Comparison of ENCODE assay signal across 28 mouse cellular contexts in the genomic region with DNA sequence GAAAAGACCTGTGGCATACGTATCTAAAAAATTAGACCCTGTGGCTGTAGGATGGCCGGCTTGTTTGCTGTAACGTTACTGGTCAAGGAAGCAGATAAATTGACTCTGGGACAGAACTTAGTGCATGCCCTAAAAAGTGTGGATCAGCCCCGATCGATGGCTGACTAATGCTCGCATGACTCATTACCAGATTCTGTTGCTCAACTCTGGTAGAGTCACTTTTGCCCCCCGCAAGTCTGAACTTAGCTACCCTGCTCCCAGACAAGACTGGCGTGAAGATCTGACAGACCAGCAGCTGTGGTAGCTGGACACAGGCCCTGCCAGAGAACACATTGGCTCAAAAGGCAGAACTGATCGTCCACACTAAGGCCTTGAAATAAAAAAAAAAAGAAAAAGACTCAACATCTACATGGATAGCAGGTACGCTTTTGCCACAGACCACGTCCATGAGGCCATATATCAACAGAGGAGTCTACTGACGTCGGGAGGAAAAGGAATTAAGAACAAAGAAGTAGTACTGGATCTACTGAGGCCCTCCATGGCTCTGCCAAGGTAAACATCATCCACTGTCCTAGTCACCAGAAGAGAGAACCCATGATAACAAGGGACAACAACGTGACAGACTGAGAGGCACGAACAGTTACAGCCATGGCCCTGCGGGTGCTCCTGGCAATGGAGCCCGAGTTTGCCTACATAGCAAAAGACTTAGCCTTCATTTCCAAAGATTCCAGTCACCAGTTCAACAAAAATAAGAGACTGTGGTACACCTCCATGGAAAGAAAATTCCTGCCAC. TPM values are rescaled to one million over a fixed set of nuclear protein-coding genes. Genes with fewer than 3 reads are reported as not detected.
DNase-seq lines count a peak whose midpoint lies in the region; ATAC-seq and TF ChIP-seq lines count a peak whose summit lies in the region.
"Had no signal": no experiment of that assay in that cellular context is flagged by ENCODE, and none has a peak within 500 bp of the region (broad histone marks: within the 10 kb centered on the region; RNA-seq: fewer than 3 reads in every experiment).

No protein-coding gene starts in this region.

- 86% methylated on average over 17 of the region's 17 CpGs for WGBS in limb, embryonic 14.5 days
- 88% methylated on average over 17 of the region's 17 CpGs for WGBS in limb, embryonic 10.5 days

- no peak overlapping the region for H3K4me2 ChIP-seq in limb, embryonic 14.5 days (replicated peaks; ENCODE audit: low read depth, low read length, severe bottlenecking)
- no peak overlapping the region for H3K4me2 ChIP-seq in CH12.LX (ENCODE audit: insufficient read depth, low read depth, poor library complexity, severe bottlenecking)
- H3K4me2 ChIP-seq: embryonic facial prominence, embryonic 15.5 days; heart, embryonic 15.5 days; hindbrain, embryonic 14.5 days; liver, embryonic 13.5 days; lung, embryonic 14.5 days; midbrain, embryonic 15.5 days; neural tube, embryonic 13.5 days had no signal

- no peak overlapping the region for H3K27ac ChIP-seq in limb, embryonic 14.5 days (replicated peaks; ENCODE audit: low read depth, low read length)
- no peak overlapping the region for H3K27ac ChIP-seq in limb, embryonic 10.5 days
- no peak overlapping the region for H3K27ac ChIP-seq in CH12.LX (ENCODE audit: insufficient read depth, low read depth)
- H3K27ac ChIP-seq: embryonic facial prominence, embryonic 15.5 days; forebrain, embryonic 10.5 days; heart, embryonic 15.5 days; hindbrain, embryonic 14.5 days; kidney, postnatal 0 days; left cerebral cortex, adult 2 months; liver, embryonic 13.5 days; midbrain, embryonic 15.5 days; neural tube, embryonic 13.5 days had no signal

- no peaks in the 10 kb centered on the region for H3K36me3 ChIP-seq in limb, embryonic 14.5 days (ENCODE audit: control insufficient read depth, insufficient read depth, low read length)
- no peaks in the 10 kb centered on the region for H3K36me3 ChIP-seq in limb, embryonic 10.5 days
- H3K36me3 ChIP-seq in CH12.LX (replicated peaks in 1 of 2; ENCODE audit: control insufficient read depth in 1 of 2, insufficient read depth in 1 of 2, low read length in 1 of 2): no peaks in the 10 kb centered on the region
- H3K36me3 ChIP-seq: embryonic facial prominence, embryonic 15.5 days; forebrain, embryonic 10.5 days; heart, embryonic 15.5 days; liver, embryonic 13.5 days; midbrain, embryonic 15.5 days; neural tube, embryonic 13.5 days had no signal

- dilution Hi-C loops in CH12.LX (cut with MboI; ENCODE audit: extremely low pct_ligation_motif_present, extremely low pct_unique_long_range_greater_than_20kb, low sequenced_read_pairs): no loop called here

- no peaks in the 10 kb centered on the region for H3K79me2 ChIP-seq in CH12.LX (replicated peaks; ENCODE audit: control insufficient read depth, extremely low read depth, insufficient read depth, poor library complexity, severe bottlenecking)

- no peak for TF ChIP-seq RAD21 in CH12.LX (IDR thresholded peaks at IDR 0.05; ENCODE audit: low read depth, low read length)

- TF ChIP-seq POLR2A in limb, embryonic 14.5 days (IDR thresholded peaks at IDR 0.05; ENCODE audit: borderline replicate concordance, extremely low read depth, insufficient read depth, insufficient read length): no peak
- no peak for TF ChIP-seq POLR2A in CH12.LX (IDR thresholded peaks at IDR 0.05; ENCODE audit: low read depth, low read length)

- peak; percentile 1 for DNase-seq in limb, embryonic 14.5 days (ENCODE audit: low spot score)
- no peak for DNase-seq in limb, embryonic 10.5 days (ENCODE audit: low spot score)
- DNase-seq in 416B (ENCODE audit: low read depth) (peak; percentile 84), CH12.LX (ENCODE audit: extremely low read depth) (no peak)
- DNase-seq in thymus, postnatal 25 days: no peak
- DNase-seq in T-cell, adult 2 months (ENCODE audit: low spot score): no peak
- DNase-seq: cerebellum, adult 9-11 months; gastrocnemius, postnatal 36 days; heart, postnatal 4 days; kidney, adult 2 months; liver, embryonic 13.5 days; lung, embryonic 14.5 days; retina, postnatal 1 day; right cerebral cortex, postnatal 25 days; spleen, adult 18-20 months had no signal

- no peaks in the 10 kb centered on the region for H3K4me1 ChIP-seq in limb, embryonic 14.5 days (ENCODE audit: control insufficient read depth, insufficient read depth, low read length)
- H3K4me1 ChIP-seq in limb, embryonic 10.5 days: no peaks in the 10 kb centered on the region
- H3K4me1 ChIP-seq in CH12.LX (ENCODE audit: control insufficient read depth in 1 of 2, insufficient read depth in 2 of 2): no peaks in the 10 kb centered on the region
- H3K4me1 ChIP-seq: embryonic facial prominence, embryonic 15.5 days; forebrain, embryonic 10.5 days; heart, embryonic 15.5 days; liver, embryonic 13.5 days; midbrain, embryonic 15.5 days; neural tube, embryonic 13.5 days had no signal

- TF ChIP-seq CTCF in CH12.LX (conservative IDR thresholded peaks at IDR 0.05 in 1 of 2, IDR thresholded peaks at IDR 0.05 in 1 of 2; ENCODE audit: low read depth in 2 of 2, low read length in 2 of 2): no peak

- TF ChIP-seq EP300 in CH12.LX (IDR thresholded peaks at IDR 0.05; ENCODE audit: low read length): no peak

- H3K9ac ChIP-seq in limb, embryonic 14.5 days (ENCODE audit: low read depth, low read length, severe bottlenecking): no peak overlapping the region
- H3K9ac ChIP-seq in CH12.LX (ENCODE audit: insufficient read depth, low read depth): no peak overlapping the region
- H3K9ac ChIP-seq: embryonic facial prominence, embryonic 15.5 days; heart, embryonic 15.5 days; hindbrain, embryonic 14.5 days; liver, embryonic 13.5 days; lung, embryonic 14.5 days; midbrain, embryonic 15.5 days; neural tube, embryonic 13.5 days had no signal

- ATAC-seq in limb, embryonic 14.5 days (ENCODE audit: low FRiP score, low read depth): no peak
- peak; percentile 63 for ATAC-seq in granulocyte monocyte progenitor cell, adult 5-6 weeks (replicated peaks; ENCODE audit: poor library complexity, severe bottlenecking)
- ATAC-seq: CD4-positive, CD25-positive, alpha-beta regulatory T cell, adult 4 months; midbrain, embryonic 15.5 days had no signal

- no peak overlapping the region for H3K4me3 ChIP-seq in limb, embryonic 14.5 days (replicated peaks; ENCODE audit: low read length)
- H3K4me3 ChIP-seq in limb, embryonic 10.5 days: no peak overlapping the region
- no peak overlapping the region for H3K4me3 ChIP-seq in CH12.LX (replicated peaks in 1 of 3; ENCODE audit: low read depth in 2 of 3, low read length in 2 of 3, poor library complexity in 1 of 3)
- H3K4me3 ChIP-seq: embryonic facial prominence, embryonic 15.5 days; forebrain, embryonic 10.5 days; heart, embryonic 15.5 days; left cerebral cortex, adult 2 months; liver, embryonic 13.5 days; megakaryocyte, embryonic 14.5 days; midbrain, embryonic 15.5 days; neural tube, embryonic 13.5 days had no signal

- H3K27me3 ChIP-seq in limb, embryonic 14.5 days (ENCODE audit: control insufficient read depth, insufficient read depth, low read length): no peaks in the 10 kb centered on the region
- H3K27me3 ChIP-seq in limb, embryonic 10.5 days (ENCODE audit: low read depth, poor library complexity, severe bottlenecking): no peaks in the 10 kb centered on the region
- H3K27me3 ChIP-seq in CH12.LX (replicated peaks): peaks cover 27% of the 10 kb centered on the region
- H3K27me3 ChIP-seq: embryonic facial prominence, embryonic 15.5 days; heart, embryonic 15.5 days; liver, embryonic 13.5 days; midbrain, embryonic 15.5 days; neural tube, embryonic 13.5 days had no signal

- in situ Hi-C loops in CH12.LX (cut with MboI; ENCODE audit: low pct_ligation_motif_present, low pct_unique_long_range_greater_than_20kb, low sequenced_read_pairs): loop anchor here (5.0 to 25.0 kb wide), 2 partner anchors 53 to 477 kb away; a partner anchor contains a TSS

- H3K9me3 ChIP-seq in limb, embryonic 14.5 days (ENCODE audit: control insufficient read depth, low read length): no peaks in the 10 kb centered on the region
- H3K9me3 ChIP-seq in limb, embryonic 10.5 days (replicated peaks): no peaks in the 10 kb centered on the region
- no peaks in the 10 kb centered on the region for H3K9me3 ChIP-seq in CH12.LX (replicated peaks; ENCODE audit: low read length)
- H3K9me3 ChIP-seq: embryonic facial prominence, embryonic 15.5 days; forebrain, embryonic 10.5 days; heart, embryonic 15.5 days; liver, embryonic 13.5 days; megakaryocyte, embryonic 14.5 days; midbrain, embryonic 15.5 days; neural tube, embryonic 13.5 days had no signal

TF ChIP-seq in CH12.LX, 34 proteins besides CTCF, POLR2A, EP300 and RAD21:
- TF ChIP-seq KAT2A (IDR thresholded peaks at IDR 0.05; ENCODE audit: insufficient replicate concordance, low read length) (no peak), IRF4 (IDR thresholded peaks at IDR 0.05; ENCODE audit: low read depth, low read length) (0 out of 2 replicates have a peak, but pooled peaks have one; percentile 44)

RNA-seq across cellular contexts. Expression of a gene that starts 25.1 kb away (rescaled TPM):
- 29.6 and 43.4 TPM in 2 replicates for polyA plus RNA-seq in limb, embryonic 14.5 days (2012; rRNA removed)
- 10.1 and 12.3 TPM in 2 replicates for polyA plus RNA-seq in limb, embryonic 14.5 days (2014; fragmentation: Nextera tagmentation; extraction: Ambion mirVana)
- 12.3 and 15.7 TPM in 2 replicates for polyA plus RNA-seq in limb, embryonic 10.5 days (2016; fragmentation: Nextera tagmentation; extraction: Ambion mirVana)
- total RNA-seq in CH12.LX (2012; rRNA removed) (not detected in 2 replicates), CH12.LX (2014; rRNA removed) (not detected in 2 replicates)
- not detected in 2 replicates for polyA plus RNA-seq in CH12.LX (2012; ENCODE audit: insufficient read length, low read depth)
- total RNA-seq in granulocyte monocyte progenitor cell, adult 5-6 weeks (2014; fragmentation: Nextera tagmentation): 0.17 TPM in 1 of 2 replicates, not detected in the other
- total RNA-seq in granulocyte monocyte progenitor cell, adult 5-6 weeks (2017): not detected in 2 replicates
- total RNA-seq: common myeloid progenitor, adult 5-6 weeks had no signal
- polyA plus RNA-seq: CD4-positive, CD25-positive, alpha-beta regulatory T cell, adult 4 months had no signal

RNA-seq across cellular contexts. Expression of a gene that starts 54.6 kb away (rescaled TPM):
- 30.8 and 36.8 TPM in 2 replicates for polyA plus RNA-seq in limb, embryonic 14.5 days (2012; rRNA removed)
- 19.5 and 22.6 TPM in 2 replicates for polyA plus RNA-seq in limb, embryonic 14.5 days (2014; fragmentation: Nextera tagmentation; extraction: Ambion mirVana)
- polyA plus RNA-seq in limb, embryonic 10.5 days (2016; fragmentation: Nextera tagmentation; extraction: Ambion mirVana): 49.4 and 60.2 TPM in 2 replicates
- total RNA-seq in CH12.LX (2012; rRNA removed) (14.0 and 16.2 TPM in 2 replicates), CH12.LX (2014; rRNA removed) (5.4 and 6.4 TPM in 2 replicates)
- 9.0 and 9.8 TPM in 2 replicates for polyA plus RNA-seq in CH12.LX (2012; ENCODE audit: insufficient read length, low read depth)
- 6.5 and 11.1 TPM in 2 replicates for total RNA-seq in granulocyte monocyte progenitor cell, adult 5-6 weeks (2014; fragmentation: Nextera tagmentation)
- 6.1 and 22.6 TPM in 2 replicates for total RNA-seq in granulocyte monocyte progenitor cell, adult 5-6 weeks (2017)
- total RNA-seq: gastrocnemius, adult 18-20 months had no signal

Comparison
In these comparisons a context has a peak if more than half of its experiments do, and no peak if none do; other contexts are left out.
1. DNase-seq: peak in limb, embryonic 14.5 days (single experiment) and 416B (single experiment); none in limb, embryonic 10.5 days (single experiment), CH12.LX (single experiment), thymus, postnatal 25 days (single experiment) and T-cell, adult 2 months (single experiment).
2. RNA of a gene that starts 25.1 kb away (polyA plus RNA-seq): 10.1 to 43.4 TPM in limb, embryonic 14.5 days and 12.3 to 15.7 TPM in limb, embryonic 10.5 days; not detected in CH12.LX; every median in the first group is over 10 times any median in the second.